Mouse (Mus musculus) MN1 (cell line): ENCODE measurements at regions not wholly inside any gene's neighbourhood (a gene's known extent, or its start where the extent isn't known, plus 50 kb on each side); places are given as distances from the start of the nearest gene placed in this dataset.

Experiments
- DNase-seq: peaks from one replicate; pipeline ENCODE4 v3.0.0-alpha.2; 2016; ENCODE audit warnings: low spot score

DNA sequence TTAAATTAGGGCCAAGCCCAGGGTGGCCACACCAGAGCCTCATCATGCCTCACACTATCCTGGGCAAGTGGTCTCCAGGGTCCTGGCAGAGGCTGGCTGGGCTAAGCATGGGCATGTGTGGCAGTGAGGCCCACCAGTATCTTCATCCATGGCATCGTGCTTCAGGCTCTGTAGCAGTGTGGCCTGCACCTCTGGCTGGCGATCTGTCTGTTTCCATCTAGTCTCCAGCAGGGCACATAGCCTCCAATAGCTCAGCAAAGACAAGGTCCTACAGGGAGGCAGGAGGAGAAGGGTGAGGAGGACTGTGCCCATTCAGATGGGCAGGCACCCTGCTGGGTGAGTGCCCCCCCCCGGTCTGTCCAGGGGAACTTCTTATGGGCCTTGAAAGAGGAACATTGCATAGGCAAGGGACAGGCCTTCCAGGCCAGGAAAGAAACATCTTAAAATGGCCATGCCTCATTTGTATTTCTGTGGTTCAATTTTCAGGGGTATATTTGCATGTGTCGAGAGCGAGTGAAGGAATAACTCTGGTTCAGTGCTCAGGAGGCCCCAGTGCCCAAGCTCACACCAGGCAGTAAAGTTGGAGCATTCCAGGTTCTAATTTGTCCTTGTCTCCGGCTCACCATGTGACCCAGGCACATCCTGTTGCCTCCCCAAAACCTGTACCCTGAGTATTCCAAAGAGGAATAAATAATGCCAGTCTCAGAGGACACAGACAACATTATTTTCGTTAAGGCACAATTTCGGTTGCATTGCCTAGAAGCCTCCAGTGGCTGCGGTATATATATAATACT, 60.4 kb upstream of the Ppara start:
- peak; percentile 49 for DNase-seq

DNA sequence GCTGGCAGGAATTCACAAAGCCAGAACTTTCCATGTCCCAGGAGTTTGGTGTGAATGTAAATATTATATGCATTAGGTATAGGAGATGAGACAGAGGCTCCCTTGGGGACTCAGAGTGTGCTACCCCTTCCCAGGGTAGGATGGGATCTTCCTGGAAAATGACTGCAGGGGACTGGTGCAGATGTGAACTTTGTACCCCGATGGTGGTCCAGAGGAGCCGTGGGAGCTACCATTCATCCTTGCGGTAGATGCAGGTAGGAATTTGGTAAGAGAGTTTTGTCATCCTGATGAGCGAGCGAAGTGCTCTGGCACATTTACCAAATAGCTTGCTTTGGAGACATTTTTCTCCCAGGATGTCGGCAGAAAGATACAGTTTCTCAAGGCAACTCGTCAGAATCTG, 59.7 kb upstream of the Ppara start:
- DNase-seq: peak; percentile 28

DNA sequence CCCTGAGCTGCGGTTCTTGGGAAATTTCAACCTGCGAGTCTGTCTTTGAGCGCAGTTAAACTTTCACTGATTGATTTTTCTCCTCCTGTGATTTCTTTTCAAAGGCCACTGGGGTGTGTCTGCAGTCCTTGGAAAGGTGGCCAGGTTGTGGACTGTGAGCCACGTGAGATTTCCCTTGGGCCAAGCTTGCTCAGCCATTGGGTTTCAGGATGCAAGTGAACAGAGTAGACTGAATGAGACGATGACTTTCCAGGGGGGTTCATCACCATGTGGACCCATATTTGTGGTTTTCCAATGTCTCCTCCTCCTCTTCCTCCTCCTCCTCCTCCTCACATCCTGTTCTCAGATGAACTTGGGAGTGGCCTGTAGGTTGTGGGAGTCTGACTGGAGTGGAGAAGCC, 59.0 kb upstream of the Ppara start:
- DNase-seq: peak; percentile 53

DNA sequence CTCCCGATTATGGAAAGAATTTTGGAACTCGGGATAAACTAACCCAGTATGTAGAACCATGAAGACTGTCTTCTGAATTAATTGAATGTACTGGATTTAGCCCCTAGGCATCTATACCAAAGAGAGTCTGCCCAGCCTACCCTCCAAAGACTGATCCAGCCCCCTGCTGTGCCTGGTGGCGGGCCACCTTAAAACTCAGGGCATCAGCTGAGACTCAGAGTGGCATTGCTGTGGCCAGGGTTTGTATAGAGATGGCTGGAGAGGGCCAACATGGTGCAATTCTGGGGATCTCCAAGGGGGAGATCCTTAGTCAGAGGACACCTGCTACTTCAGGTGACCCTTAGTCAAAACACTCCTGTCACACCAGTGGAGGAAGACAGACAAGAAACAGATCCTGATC, 58.6 kb upstream of the Ppara start:
- peak; percentile 42 for DNase-seq

DNA sequence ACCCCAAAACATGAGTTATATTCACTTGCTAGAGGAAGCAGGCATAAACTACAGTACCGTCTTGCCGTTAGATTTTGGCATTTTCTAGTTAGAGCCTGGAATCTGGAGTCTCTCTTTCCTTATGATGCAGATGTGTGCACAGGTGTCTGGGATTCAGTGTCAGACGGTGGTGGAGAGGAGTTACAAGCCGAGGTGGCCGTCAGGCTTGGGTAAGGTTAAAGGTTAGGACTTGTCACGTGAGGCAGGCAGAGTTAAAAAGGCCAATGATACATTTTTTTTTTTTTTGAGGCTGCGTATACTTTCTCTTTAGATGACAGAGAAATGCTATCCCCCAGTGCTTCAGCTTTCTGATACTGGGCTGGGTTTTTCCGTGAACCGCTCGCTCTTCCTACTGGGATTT, 57.9 kb upstream of the Ppara start:
- peak; percentile 28 for DNase-seq

DNA sequence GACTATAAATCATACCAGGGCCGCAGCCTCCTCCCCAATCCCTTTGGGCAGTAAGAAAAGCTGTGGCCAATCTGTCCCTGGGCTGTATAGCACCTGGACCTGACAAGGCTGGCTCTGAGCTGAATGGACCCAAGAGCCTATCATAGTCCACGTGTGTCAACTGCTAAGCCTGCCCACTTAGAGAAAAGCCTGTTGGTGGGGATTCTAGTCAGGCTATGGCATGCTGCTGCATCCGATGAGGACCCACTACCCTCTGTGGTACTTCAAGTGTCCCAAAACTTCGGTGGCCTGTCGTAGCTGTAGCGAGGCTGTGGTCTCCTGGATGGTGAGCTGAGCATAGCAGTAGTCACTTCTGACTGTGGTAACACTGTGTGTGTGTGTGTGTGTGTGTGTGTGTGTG, 57.4 kb upstream of the Ppara start:
- peak; percentile 39 for DNase-seq

DNA sequence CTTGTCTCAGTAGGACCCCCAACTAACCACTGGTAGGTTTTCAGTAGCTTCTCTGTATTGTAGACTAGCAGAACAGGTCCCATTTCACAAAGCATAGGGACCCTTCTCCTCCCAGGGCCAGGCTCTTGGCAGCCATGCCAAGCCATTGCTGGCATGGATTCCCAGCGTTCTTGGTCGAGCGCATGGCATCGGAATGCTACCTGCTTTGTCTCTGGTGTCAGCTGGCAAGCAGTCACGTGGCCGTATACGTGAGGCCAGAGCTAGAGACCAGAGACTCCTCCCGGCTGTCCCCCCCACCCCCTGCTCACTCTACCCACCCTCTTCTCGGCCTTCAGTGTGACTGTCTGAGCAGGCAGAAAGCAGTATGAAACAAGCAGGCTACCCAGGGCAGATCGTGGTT, 56.9 kb upstream of the Ppara start:
- peak; percentile 86 for DNase-seq

DNA sequence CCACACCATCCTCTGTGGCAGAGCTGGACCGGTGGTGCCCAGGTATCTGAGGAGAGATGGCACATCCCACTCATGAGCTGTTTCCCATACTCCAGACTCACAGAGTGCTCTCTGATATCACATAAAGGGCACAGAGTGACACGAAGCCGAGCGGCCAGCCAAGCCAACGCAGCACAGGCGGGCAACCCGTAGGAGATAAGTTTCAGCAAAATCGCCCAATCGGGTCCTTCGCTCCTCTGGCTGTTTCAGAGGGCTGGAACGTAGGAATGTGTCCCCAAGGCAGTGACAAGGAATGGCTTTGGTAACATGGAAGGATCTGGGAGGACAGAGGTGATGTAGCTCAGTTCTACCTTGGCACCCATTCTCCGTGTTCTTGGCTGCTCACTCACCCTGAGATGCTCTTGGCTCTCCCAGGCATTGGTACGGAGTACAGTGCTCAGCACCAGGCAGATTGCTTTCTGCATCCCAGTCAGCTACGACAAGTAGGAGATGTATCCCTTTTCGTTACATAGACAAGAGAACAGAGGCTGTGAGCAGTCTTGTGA, 56.4 kb upstream of the Ppara start:
- peak; percentile 53 for DNase-seq

DNA sequence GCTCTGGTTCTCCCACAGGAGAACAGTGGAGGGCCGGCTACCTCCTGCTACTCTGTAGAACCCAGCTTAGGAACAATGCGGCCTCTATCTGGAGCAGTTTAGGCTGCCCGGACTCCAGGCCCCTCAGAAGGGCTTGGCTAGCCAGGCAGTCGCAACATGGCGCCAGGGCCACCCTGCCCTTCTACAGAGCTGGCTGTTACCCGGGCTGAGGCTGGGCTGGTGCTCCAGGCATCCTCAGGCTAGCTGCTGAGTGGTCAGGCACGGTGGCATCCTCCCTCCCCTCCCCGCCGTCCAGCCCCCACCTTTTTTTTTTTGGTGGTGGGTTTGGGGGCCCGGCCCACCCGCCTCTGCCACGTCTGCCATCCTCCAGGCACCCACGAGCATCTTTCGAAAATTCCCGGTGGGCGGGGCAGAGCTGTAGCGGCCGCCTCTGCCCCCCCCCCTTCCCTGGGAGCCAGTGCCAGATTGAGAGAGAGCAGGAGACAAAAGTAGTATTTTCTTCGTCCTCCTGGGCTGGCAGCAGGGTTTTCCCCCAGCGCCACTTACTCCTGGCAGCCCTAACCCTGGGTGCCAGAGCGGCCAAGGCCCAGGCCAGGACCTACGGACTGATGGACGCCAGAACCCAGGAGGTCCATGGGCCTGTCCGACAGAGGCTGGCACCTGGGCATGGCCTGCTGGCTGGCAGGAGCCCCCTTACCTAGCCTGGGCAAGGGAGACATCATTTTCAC, 55.6 kb upstream of the Ppara start:
- peak; percentile 91 for DNase-seq

DNA sequence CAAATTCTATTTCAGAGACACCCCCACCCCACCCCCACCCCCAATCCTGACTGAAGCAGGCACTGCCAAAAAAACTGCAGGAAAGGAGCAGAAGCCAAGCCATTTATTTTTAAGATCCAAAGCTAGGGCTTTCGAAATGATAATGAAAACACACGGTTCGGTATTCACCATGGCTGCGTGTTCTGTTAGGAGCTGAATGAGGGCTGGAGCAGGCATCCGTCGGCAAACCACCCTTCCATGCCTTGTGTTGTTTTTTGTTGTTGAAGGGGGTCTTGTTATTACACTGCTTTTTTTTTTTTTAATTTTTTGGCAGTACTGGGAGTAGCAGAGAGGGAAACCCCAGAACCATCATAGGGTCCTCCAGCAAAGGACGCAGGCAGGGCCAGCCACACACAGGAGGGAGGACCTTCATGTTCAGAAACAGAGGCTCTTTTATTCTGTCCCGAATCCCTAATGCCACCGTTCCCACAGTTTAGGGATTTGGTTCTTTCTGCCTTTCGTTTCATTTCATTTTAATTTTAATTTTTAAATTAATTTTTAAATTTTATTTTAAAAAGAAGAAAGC, 54.8 kb upstream of the Ppara start:
- peak; percentile 60 for DNase-seq

DNA sequence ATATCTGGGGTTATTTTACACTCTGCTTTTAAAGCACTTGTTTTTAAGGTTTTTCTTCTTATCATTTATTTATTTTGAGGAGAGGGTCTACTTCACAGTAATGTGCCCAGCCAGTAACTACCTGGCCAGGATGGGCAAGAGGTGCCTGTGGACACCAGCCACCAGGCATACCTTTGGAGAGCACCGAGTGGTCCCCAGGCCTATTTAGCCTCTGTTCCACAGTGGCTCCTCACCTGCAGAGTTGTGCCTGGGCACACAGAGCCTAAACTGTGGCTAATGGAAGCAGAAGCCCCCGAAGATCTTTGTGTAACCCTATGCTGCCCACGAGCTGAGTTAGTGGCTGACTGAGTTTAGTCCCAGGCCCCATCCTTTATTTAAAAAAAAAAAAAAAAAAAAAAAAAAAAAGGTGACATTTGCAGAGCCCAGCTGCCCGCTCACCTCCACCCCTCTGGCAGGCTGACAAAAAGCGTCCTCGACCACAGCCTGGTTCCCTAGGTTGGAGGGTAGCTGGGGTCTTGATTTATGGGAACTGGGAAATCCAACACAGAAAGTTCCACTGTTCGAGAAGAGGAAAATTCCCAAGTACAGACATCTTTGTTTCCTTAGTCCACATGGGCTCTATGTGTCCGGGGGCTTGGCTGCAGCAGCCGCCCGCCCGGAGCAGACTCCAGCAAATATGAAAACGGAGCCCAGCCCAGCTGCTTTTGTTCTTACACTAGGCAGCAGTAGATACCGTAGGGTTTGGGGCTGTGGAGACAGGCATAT, 54.1 kb upstream of the Ppara start:
- peak; percentile 71 for DNase-seq

DNA sequence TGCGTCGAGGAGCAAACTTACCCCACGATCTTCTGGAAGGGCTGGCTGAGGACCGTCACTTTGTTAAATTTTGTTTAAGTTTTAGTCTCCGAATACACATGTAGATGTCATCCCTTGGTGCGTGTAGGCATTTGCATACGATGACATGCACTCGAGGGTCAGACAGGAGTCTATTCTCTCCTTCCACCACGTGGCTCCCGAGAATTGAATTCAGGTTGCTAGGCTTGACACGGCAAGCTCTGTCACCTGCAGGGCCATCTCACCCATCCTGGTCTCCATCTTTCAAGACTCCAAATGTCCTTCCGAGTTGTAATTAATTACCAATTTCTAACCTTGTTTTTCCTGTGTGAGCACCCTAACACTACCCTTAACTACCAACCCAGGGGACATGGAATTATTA, 52.7 kb upstream of the Ppara start:
- peak; percentile 54 for DNase-seq

DNA sequence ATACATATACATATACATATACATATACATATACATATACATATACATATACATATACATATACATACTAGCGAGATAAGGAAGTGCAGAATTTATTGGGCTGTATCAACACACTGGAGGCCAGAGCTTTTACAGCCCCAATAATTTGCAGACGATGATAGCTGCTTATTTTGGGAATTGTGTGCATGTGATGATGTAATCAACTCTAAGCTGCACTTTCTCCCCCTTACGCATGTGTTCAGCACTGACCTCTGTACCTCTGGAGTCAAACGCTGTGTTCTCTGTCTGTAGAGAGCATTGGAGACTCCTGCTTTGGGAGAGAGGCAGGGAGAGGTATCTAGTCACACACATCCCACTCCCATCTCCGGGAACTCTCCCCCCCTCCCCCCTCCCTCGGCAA, 52.0 kb upstream of the Ppara start:
- DNase-seq: peak; percentile 66

DNA sequence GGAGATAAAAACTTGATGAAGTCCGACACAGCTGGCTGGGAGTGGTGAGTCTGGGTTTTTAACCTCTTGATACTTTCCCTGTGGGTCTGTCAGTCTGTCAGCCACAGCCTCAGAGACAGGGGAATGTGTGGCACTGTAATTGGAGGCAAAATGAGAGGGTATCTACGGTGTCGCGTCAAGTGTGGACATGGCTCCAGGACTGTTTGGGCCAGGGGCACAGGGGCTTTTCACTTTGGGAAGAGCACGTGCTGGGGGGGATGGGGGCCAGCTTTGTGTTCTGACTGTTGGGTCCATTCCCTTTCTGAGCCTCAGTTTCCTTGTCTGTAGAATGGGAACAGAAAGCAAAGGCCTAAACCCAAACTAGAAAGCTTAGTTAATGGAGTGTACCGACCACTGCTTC, 51.5 kb upstream of the Ppara start:
- no peak for DNase-seq

DNA sequence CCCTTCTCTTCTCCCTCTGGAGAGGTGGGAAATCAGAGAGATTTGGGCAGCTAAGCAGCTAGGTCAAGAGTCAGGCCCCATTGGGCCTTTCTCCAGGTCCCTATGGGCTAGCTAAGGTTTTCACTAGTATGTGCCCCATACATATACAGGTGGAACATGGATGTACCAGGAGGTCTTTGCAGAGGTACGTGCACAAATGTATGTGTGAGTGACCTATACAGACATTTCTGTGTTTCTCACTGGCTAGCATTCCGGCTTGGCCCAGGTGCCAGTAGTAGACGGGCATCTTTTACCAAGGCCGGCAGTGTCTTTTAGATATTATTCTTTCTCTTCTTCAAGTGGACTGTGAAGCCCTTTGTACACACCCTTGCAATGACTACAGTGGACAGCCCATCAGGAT, 51.1 kb upstream of the Ppara start:
- DNase-seq: peak; percentile 30

DNA sequence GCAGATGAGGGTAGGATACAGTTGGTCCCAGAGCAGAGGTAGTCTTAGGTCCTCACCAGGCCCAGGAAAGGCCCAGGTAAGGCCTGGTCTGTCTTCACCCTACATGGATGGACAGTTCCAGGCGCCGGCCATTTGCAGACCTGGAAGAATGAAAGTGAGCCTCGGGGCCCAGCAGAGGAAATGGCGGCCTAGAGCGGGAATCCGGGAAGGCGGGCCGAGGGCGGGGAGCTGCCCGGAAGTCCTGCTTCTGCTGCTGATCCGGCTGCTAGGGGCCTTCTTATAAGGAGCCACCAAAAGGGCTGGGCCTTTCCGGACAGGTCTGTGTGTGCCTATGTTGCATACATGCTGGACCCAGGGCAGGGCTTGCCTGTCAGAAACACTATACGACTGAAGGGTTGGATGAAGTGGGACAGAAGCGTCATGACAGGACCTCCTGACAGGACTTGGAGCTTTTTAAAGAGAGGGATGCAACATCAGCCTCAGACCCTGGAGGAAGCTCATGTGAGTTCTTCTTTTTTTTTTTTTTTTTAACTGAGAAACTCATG, 50.5 kb upstream of the Ppara start:
- DNase-seq: peak; percentile 76

DNA sequence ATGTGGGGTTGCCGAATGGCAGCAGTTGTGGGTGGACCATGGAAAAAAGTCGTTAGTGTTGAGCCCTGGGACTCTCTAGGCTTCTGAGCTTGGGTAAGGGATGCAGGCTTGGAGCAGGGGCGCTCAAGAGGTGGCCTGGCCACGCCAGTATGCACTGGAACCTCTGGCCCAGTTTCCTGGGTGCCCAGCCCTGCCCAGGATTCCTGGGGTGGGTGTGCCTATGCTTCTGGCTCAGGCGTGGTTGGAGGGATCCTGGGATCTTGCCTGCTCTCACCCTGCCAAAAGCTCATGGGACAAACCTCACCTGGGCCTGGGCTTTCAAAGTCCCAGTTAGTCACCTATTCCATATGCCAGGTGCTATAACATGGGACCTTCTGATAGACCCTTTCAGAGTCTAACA, 49.9 kb upstream of the Ppara start:
- DNase-seq: peak; percentile 66
